Mouse (Mus musculus) ES-E14 (cell line): Measurements from ENCODE around the gene Lcn5.

Experiments
- CHD2 ChIP-seq: IDR thresholded peaks from 2 replicates; pipeline ENCODE4 v1.6.1; 2014; ENCODE audit warnings: mild to moderate bottlenecking, low read depth, low read length, inconsistent platforms
- HCFC1 ChIP-seq: IDR thresholded peaks from 2 replicates; pipeline ENCODE4 v1.6.1; 2012; ENCODE audit warnings: low read length, inconsistent platforms, borderline replicate concordance; ENCODE audit not compliant: insufficient read depth
- MAFK ChIP-seq: IDR thresholded peaks from 2 replicates; pipeline ENCODE4 v1.6.1; 2014; ENCODE audit warnings: mild to moderate bottlenecking, low read depth, low read length, inconsistent platforms; ENCODE audit not compliant: insufficient read depth
- ZC3H11A ChIP-seq: IDR thresholded peaks from 2 replicates; pipeline ENCODE4 v1.6.1; 2012; ENCODE audit warnings: low read depth, mild to moderate bottlenecking, inconsistent platforms, low read length, borderline replicate concordance
- ZNF384 ChIP-seq: IDR thresholded peaks from 2 replicates; pipeline ENCODE4 v1.6.1; 2012; ENCODE audit warnings: low read depth, low read length, inconsistent platforms

- TF ChIP-seq MAFK, result no peak
- TF ChIP-seq HCFC1, result no peak
- TF ChIP-seq CHD2, result no peak
- TF ChIP-seq ZC3H11A, result no peak
- no peak for TF ChIP-seq ZNF384
These were observed 36.9 kb upstream of the Lcn5 start for GRCm38 (mm10) chr2:25620852-25621228.
